Mouse (Mus musculus) liver, embryonic 11.5 days (tissue): ENCODE measurements around the gene Gm49353. TPM values are rescaled to one million over a fixed set of nuclear protein-coding genes. Genes with fewer than 3 reads are reported as not detected.

Experiments used
- ATAC-seq: fragments of 200-750 bp; cut with Nextera tagmentation; replicated peaks from 2 replicates; pipeline ENCODE4 v1.8.0; 2017; ENCODE audit warnings: moderate number of reproducible peaks, mild to moderate bottlenecking, moderate TSS enrichment, moderate library complexity; ENCODE audit not compliant: low FRiP score
- DNase-seq: peaks from one replicate; pipeline ENCODE4 v3.0.0-alpha.2; 2017; ENCODE audit warnings: low spot score
- H3K27ac ChIP-seq: fragments of 300-500 bp; sonication (generic); 2 replicates; pipeline ENCODE4 v1.5.1; 2014; ENCODE audit warnings: mild to moderate bottlenecking, low read depth, low read length, control low read depth
- H3K27me3 ChIP-seq: fragments of 300-500 bp; sonication (generic); replicated peaks from 2 replicates; pipeline ENCODE4 v1.6.1; 2014; ENCODE audit warnings: low read length, mixed read lengths; ENCODE audit not compliant: control insufficient read depth, insufficient read depth
- H3K36me3 ChIP-seq: fragments of 300-500 bp; sonication (generic); 2 replicates; pipeline ENCODE4 v1.6.1; 2014; ENCODE audit warnings: mild to moderate bottlenecking, low read length, moderate library complexity, mixed read lengths; ENCODE audit not compliant: control insufficient read depth, insufficient read depth
- H3K4me1 ChIP-seq: fragments of 300-500 bp; sonication (generic); replicated peaks from 2 replicates; pipeline ENCODE4 v1.6.1; 2014; ENCODE audit warnings: low read length, mixed read lengths; ENCODE audit not compliant: control insufficient read depth, insufficient read depth
- H3K4me2 ChIP-seq: fragments of 300-500 bp; sonication (generic); 2 replicates; pipeline ENCODE4 v1.6.1; 2014; ENCODE audit warnings: mild to moderate bottlenecking, control low read depth, moderate library complexity
- H3K4me3 ChIP-seq: fragments of 300-500 bp; sonication (generic); 2 replicates; pipeline ENCODE4 v1.5.1; 2014; ENCODE audit warnings: low read depth, low read length, control low read depth
- H3K9ac ChIP-seq: fragments of 300-500 bp; sonication (generic); 2 replicates; pipeline ENCODE4 v1.6.1; 2014; ENCODE audit warnings: low read depth, low read length, control low read depth
- H3K9me3 ChIP-seq: fragments of 300-500 bp; sonication (generic); 2 replicates; pipeline ENCODE4 v1.6.1; 2016; ENCODE audit warnings: low read length, inconsistent platforms, mixed read lengths; ENCODE audit not compliant: control insufficient read depth
- WGBS: fragments of 180-500 bp; shearing (Covaris S2); extraction: QIAGEN DNeasy Blood & Tissue Kit; methylation state at CpG from one replicate; pipeline ENCODE4 v1.1.7; 2014; 5-methylcytosine and 5-hydroxymethylcytosine counted together
- polyA plus RNA-seq: library from polyadenylated mRNA; unstranded; fragments of >200 nt; fragmentation: Nextera tagmentation; extraction: Ambion mirVana; gene quantifications from 2 replicates; pipeline ENCODE4 v1.2.1, GENCODE M21; 2014

Gm49353 gene
- polyA plus RNA-seq, 1 experiment from 2014 or later, result not detected

- Histone ChIP-seq H3K9me3 (no peaks in the 10 kb centered on the region), H3K27ac (no peak overlapping the region), H3K27me3 (no peaks in the 10 kb centered on the region), H3K36me3 (no peaks in the 10 kb centered on the region), H3K9ac (no peak overlapping the region), H3K4me3 (no peak overlapping the region), H3K4me2 (no peak overlapping the region), H3K4me1 (no peaks in the 10 kb centered on the region)
- no peak for DNase-seq
- WGBS, result 74% methylated on average over 2 of the region's 2 CpGs
- no peak for ATAC-seq
Observed at GRCm38 (mm10) chr10:29217451-29217850, 18.7 kb downstream of the Gm49353 start.

GRCm38 (mm10) chr10:29225329-29225728, 26.6 kb downstream of the Gm49353 start:
- DNase-seq, result no peak

GRCm38 (mm10) chr10:29231208-29231607, 32.5 kb downstream of the Gm49353 start:
- no peak overlapping the region for H3K4me3 ChIP-seq
- H3K27ac ChIP-seq, result no peak overlapping the region
- no peaks in the 10 kb centered on the region for H3K36me3 ChIP-seq
- DNase-seq, result no peak
- H3K4me1 ChIP-seq, result no peaks in the 10 kb centered on the region
- no peak overlapping the region for H3K4me2 ChIP-seq
- H3K27me3 ChIP-seq, result no peaks in the 10 kb centered on the region
- no peak overlapping the region for H3K9ac ChIP-seq
- no peak for ATAC-seq
- WGBS, result 78% methylated on average over 2 of the region's 2 CpGs
- H3K9me3 ChIP-seq, result no peaks in the 10 kb centered on the region

More at GRCm38 (mm10) chr10:29225329-29225728, 26.6 kb downstream of the Gm49353 start:
- Histone ChIP-seq H3K4me3 (no peak overlapping the region), H3K27me3 (no peaks in the 10 kb centered on the region), H3K4me1 (no peaks in the 10 kb centered on the region), H3K4me2 (no peak overlapping the region), H3K9ac (no peak overlapping the region), H3K27ac (no peak overlapping the region), H3K9me3 (no peaks in the 10 kb centered on the region), H3K36me3 (no peaks in the 10 kb centered on the region)
- 84% methylated on average over 4 of the region's 4 CpGs for WGBS
- no peak for ATAC-seq

Other genes with a start within 250 kb of the Gm49353 start
- gene 2310057J18Rik, start 212.7 kb upstream of the Gm49353 start, polyA plus RNA-seq, result not detected in 2 replicates
- gene Soga3, start 55.1 kb upstream of the Gm49353 start, polyA plus RNA-seq, result 0.64 and 0.90 TPM in 2 replicates
- gene 9330159F19Rik, start 12.7 kb downstream of the Gm49353 start, polyA plus RNA-seq, result 0.06 and 0.07 TPM in 2 replicates
- 32.9 and 38.0 TPM in 2 replicates for gene Echdc1, start 114.2 kb downstream of the Gm49353 start, polyA plus RNA-seq
- gene Rnf146, start 163.5 kb downstream of the Gm49353 start, polyA plus RNA-seq, result 28.3 and 32.6 TPM in 2 replicates